Mouse (Mus musculus): ENCODE measurements around the gene Pde1b.

DNA sequence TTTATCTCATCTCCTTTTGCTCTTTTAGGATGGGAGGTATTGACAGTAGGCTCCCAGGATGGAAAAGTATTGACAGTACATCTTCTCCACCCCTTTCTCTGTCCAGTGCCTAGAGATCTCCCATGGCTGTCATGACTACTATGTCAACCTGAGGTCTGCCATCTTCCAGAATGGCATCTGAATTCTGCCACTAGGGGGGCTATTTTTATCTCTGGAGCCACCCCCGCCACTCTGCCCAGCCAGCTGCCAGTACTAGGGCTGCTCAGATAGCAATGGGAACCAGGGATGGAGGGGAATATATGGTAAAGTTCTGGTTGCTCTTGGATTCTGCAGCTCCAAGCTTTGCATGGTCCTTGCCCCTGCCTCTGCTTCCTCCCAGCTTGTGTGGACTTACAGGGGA, 8.8 kb downstream of the Pde1b start:
- no peak for TF ChIP-seq CTCF (IDR thresholded peaks at IDR 0.05)
- no peak for TF ChIP-seq EP300 (IDR thresholded peaks at IDR 0.05)
